Mouse (Mus musculus): Measurements from ENCODE around the gene Sox8.

The Sox8 gene

DNA sequence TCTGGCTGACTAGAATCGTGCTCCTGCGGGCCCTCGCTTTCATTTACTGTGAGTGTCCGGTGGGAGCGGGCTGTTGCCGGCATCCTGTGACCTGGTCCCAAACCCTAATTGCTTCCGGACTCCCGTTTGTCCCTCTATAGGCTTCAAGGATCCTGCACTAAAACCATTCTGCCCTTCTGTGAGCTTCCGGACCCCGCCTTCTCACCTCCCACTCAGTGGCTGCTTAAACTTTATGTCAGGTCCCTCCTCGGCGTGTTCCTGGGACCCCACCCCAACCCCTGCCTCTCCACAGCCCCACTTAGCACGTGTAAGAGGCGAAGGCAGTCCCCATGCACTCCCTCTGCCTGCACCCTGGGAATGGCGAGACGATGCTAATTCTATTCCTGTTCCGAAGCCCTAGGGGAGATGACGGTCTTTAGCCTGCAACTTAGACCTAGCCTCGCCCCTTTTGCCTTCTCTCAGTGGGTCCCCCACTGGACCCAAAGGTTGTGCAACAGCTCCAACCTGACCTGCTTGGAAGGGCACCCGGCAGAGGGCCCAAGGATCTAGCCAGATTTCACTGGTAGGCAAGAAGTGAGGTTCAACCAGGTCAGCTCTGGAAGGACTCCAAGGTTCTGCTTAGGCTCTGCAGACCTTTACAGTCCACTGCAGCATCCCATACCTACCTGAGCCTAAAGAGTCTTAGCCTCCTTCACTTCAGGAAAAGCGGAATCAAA is 9.0 kb upstream of the Sox8 start:
- no peak for DNase-seq

DNA sequence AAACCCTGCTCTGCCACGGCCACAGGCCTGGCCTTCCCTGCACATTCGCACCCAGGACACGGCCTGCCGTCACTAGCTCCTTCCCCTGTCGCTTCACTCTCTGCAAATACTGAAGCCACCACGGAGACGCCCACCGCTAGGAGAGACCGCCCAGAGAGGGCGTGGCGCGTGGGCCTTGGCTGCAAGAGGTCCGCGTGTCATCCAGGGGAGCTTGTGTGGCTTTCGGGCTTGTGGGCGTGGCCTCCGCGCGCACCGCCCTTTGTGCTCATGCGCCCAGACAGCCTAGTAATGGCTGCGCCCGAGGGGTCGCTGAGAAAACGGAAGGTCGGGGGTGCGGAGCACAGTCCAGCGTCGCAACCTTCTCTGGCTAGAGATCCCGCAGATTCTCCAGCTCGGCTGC is 8.4 kb upstream of the Sox8 start, which contains the start of gene Lmf1:
Gene Lmf1 (plus strand): TSS at position 166 of the 400 bp plus-strand sequence.
- DNase-seq, result peak; percentile 97 to 98

DNA sequence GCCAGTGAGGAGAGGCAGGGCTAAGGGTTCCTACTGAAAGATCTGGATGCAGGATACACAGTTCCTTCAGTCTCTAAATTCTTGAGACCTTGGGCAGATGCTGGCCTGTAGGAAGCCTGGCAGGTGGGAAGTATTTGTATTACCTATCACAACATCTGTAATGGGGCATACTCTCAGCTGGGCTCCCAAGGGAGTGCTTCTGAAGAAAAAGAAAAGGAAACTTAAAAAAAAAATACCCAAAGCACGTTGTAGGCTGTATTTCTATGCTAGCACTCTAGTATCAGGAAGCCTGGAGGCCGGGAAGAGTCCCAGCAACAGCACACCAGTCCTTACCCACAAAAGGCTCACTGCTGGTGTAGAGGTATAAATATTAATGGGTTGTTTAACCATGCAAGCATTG is 7.2 kb upstream of the Sox8 start:
- DNase-seq, result no peak

DNA sequence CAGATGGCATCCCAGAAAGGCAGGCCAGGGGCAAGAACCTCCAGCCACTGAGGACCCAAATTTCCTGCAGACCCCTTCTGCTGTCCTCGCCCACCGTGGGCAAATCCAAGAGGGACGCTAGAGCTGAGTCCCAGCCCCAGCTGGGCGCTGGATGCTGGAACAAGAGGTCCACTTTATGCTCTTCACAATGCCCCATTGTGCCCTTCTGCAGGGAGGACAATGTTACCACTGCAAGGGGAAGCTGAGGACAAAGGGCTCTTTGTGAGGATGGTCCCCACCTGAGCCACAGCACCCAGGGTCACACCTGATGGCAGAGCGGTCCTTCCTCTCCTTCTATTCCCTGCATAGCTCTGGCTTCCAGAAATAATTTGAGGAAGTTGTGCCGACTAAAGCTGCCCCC is 6.8 kb upstream of the Sox8 start:
- DNase-seq, result no peak

DNA sequence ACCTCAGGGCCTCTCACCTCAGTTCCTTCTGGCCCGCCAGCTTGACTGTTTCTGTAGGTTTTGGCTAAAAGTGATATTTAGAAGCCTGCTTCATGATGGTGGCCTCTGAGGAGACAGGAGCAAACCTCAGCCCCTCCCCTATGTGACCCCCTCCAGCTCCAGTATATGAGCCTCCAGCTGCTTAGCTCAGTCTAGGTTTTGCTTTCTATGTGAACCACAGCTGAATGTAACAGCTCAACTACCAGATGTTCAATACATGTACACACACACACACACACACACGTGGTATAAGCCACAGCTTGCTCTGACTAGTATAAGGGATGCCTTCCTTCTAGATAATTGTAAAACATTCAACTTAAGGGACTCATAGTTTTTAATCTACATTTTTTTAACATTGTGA is 5.5 kb upstream of the Sox8 start:
- no peak for DNase-seq

DNA sequence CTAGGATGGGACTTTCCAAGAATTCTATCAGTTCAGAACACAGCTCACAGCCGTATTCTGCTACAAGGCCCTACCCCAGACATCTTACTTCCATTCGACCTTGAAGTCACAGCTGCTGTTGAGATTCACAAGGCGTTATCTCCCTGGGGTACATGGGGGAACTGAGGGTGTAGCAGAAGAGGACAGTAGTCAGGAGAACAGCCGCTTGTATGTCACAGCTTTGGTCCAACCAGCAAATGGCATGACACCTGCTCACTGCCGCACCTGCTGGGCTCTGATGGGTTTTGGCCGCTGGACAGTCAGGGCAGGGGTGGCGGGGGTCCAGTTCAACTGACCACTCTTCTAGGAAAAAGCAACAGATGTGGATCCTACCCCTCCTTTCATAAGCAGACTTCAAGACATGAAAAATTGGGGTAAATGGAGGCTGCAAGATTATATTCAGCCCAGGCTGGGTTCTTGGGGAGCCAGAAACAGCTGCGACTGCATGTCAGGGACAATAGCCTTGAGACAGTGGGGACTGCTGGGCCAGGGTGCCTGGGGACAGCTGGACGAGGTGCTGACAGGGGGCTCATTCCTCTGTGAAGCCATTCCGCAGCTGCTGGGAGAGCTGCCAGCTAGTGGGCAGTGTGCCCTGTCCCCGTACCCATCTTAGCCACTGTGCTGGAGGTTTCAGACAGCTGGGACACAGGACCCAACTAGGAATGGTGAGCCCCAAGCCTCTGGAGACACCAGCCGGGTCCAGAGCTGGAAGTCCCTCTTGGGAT is 4.9 kb upstream of the Sox8 start:
- DNase-seq, result peak in 1 of 2 experiments; percentile 60

DNA sequence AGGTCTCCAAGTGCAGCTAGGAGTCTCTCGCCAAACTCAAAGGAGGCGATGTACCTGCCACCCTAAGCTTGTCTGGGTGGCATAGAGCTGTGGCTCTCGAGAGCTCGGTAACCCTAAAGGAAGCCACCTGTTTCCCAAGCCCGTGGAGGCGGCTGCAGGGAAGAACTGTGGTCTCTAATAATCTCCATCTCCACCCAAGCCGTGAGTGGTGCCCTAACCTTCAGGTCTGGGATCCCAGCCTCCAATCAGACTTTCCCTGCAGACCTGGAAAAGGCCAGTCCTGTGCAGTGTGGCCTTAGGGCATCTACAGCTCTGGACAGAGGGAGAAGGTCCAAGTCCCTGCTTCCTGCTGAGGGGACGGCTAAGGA is 951 bp upstream of the Sox8 start:
- no peak for DNase-seq

DNA sequence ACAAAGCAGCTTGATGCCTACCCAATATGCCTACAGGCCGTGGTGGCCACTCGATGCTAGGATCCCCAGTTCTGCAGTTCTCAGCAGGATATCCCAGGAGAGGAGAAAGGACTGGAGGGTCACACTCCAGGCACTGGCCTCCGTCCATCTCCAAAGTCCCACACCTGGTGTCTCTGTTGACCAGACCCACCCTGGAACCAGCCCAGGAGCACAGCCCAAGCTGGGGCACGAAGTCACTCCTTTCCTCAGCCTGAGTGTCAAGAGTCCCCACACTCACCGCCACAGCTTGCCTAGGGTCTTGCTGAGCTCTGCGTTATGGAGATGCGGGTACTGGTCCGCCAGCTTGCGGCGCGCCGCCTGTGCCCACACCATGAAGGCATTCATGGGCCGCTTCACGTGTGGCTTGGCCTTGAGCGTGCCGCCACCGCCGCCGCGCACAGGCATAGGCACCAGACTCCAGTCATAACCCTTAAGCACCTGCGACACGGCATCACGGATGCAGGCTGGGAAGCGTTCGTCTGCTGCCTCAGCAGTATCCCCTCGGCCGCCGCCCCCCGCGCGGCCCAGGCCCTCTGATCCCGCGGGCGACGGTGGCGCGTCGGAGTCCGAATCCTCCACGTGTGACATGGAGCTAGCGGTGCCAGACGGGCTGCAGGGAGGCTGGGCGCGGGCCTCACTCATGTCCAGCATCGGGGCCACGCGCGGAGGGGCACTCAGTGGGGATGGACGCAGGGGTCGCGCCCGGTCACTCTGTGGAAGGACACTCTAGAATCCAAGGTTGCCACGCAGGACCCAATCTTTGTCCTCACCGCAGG is 446 bp downstream of the Sox8 start:
- DNase-seq, result peak in 1 of 2 experiments; percentile 24

DNA sequence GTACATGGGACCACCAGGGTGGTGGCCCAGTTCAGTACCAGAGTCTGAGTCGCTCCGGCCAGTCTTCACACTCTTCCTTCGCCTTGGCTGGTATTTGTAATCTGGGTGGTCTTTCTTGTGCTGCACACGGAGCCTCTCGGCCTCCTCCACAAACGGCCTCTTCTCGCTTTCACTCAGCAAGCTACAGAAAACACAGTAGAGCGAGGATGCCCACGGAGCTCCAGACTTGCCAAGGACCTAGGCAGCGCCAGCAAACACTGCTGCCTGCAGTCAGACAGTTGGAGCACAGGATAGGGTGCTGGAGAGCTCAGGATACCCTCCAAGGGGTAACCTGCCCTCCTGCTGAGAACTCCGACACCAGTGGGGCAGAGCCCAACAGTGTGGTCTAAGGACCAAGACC is 1.6 kb downstream of the Sox8 start:
- no peak for DNase-seq

DNA sequence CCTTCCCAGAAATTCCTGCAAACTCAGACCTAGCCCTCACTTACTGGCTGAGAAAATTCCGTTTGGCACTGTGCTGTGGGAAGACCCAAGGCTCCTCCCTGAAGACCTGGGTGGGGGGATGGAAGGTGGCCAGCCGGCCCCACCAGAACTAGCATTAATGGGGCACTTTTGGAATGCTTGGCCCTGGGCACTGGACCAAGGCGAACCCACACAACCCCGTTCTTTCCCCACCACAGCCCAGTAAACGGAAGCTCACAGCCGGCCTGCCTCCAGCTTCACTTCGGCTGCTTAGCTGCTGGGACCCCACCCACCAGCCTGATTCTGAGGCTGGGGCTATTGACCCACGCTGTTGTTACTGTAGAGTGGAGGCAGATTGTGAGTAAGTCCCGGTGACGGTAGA is 2.3 kb downstream of the Sox8 start:
- DNase-seq, result peak; percentile 17 to 59

DNA sequence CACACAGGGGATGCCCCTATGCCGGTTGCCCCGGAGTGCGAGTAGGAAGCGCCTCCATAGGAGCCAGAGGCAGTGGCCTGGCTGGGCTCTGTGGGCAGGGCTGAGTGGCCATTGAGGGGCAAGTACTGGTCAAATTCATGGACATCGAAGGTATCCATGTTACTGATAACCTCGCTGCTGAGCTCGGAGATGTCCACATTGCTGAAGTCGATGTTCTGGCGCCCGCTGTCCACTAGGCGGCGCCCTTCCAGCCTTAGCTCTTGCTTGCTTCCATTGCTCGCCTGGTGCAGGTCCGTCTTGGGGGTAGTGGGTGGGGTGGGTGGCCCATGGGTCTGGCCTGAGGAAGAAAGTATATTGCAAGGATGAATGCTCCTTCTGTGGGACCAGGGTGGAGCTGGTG is 2.7 kb downstream of the Sox8 start:
- peak; percentile 59 to 67 for DNase-seq

DNA sequence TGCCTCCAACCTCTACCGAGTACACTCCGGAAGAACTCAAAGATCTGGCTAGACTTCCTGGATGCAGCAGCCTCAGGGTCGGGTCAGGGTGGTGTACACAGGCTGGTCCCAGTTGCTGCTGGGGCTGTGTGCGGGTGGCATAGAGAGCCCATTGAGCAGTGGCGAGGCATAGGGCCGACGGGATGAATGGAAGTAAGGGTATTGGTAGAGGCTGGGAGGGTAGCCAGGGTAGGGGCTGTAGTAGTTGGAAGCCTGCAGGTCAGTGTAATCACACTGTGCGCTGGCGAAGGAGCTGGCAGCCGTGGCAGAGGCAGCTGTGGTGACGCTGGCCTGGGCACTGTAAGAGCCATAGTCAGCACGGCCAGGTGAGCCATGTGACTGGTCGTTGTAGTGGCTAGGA is 3.2 kb downstream of the Sox8 start:
- DNase-seq, result no peak

DNA sequence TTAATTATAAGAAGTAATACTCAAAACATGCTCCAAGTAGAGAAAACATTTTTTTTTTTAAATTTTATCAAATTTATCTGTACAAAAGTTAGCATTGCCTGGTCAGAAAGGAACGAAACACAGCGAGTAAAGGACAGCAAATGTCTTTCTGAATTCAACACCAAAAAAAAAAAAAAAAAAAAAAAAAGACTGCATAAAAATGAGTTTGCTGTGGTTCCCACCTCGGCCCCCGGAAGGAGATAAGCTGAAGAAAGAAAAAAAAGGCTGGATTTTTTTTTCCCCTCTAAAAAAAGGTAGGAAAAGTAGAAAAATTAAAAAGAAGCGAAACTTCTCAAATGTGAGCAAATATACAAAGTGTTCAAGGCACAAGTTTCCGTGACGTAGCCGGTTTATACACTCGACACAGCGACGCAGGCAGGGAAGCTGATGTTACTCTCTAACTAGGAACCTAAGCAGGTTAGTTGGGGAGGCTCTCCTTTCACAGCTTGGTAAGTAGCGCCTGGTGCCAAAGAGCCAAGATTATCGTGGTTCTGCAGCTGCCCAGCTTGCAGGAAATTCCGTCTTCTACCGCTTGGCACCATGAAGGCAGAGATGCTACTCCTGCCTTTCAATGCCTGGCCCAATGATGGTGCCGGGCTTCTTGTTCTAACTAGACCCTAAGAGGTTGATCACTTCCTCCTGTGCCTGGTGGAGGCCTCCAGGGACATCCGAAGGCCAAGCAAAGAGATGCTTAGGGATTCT is 4.5 kb downstream of the Sox8 start:
- DNase-seq, result no peak

DNA sequence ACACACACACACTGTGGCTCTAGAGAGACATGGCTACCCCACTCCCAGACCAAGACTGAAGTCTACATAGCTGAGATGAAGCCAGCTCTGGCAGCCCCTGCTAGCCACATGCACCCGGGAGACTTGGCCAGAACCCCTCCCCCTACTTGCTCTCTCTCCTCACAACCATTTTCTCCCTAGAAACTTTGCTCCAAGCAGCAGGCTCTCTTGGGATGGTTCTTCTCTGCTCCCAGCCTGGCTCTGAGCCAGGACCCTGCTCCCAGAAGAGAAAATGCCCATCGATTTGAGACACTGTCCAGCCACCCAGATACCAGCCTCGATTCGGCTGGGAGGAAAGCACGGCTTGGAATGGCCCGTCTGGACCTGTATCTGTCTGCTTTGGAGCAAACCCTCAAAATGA is 5.2 kb downstream of the Sox8 start:
- no peak for DNase-seq

DNA sequence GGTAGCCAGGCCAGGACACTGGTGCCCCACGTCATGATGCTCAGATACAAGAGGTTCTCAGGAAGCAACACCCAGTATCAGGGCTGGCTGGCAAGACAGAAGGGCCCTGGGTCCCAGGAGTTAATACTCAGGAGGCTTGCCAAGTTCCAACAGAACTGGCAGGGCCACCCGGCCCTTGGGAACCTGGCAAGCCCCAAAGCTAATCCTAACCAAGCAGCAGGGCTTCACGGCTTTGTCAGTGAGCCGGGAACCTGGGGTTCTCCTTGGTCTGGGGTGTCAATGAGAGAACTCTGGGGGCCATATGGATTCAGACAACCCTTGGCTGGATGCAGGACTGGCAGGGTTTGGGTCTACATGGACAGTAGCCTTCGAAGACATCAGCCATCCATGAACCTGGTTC is 6.0 kb downstream of the Sox8 start:
- no peak for DNase-seq

DNA sequence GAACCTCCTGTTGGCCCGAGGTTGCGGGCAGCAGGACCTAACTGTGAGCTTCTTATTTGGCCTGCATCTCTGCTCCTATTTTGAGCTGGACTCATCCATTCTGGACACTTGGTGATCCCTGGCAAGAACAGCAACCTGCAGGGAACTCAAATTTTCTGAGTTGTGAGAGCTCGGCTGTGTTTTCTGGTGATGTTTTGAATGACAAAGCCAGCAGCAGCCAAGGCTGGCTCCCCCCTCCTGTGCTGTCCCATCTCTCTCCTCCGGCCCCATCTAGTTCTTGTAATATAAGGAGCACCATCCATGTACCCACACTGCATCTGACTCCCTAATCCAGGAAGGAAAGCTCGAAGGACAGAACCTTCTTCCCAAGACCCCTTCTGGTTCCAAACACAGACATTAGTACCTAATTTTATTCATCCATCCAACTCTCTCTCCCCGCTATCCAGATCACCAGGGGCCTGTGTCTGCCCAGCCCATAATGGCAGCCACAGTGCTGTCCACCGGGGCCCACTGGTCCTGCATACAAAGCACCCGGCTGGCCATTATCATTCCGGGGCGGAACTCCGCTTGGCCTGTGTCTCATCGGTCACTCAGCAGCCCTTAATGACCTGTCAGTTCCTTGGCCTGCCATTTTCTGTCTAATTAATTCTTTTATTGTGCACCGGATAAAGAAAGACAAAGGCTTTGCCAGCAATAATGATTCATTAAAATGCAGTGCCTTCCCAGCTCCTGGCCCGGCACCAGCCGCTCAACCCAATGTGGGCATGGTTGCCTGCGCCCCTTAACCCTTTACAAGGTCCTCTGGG is 9.1 kb downstream of the Sox8 start:
- no peak for DNase-seq

DNA sequence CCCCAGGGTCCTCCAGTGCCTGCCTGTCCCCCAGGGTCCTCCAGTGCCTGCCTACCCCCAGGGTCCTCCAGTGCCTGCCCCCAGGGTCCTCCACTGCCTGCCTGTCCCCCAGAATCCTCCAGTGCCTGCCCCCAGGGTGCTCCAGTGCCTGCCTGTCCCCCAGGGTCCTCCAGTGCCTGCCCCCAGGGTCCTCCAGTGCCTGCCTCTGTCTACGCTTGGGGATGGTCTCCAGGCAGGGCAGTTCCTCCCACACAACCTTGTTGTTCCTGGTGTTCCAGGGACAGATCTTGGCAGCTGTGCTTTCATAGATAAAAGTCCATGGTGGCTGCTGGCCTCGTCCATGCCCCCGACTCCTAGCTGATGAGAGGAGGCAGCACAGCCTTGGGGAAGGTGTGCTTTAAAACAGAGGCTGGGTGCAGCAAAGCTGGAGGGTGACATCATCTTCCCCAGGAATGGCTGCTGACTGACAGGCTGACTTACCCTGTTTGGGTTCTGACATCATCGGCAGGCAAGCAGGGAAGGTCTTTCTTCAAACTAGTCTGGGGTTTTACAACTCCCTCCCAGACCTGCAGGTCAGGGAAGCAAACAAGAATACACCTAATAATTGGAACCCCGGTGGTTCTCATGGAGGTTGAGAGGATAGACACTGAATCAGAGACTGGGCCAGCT is 9.8 kb downstream of the Sox8 start:
- DNase-seq, result no peak

DNA sequence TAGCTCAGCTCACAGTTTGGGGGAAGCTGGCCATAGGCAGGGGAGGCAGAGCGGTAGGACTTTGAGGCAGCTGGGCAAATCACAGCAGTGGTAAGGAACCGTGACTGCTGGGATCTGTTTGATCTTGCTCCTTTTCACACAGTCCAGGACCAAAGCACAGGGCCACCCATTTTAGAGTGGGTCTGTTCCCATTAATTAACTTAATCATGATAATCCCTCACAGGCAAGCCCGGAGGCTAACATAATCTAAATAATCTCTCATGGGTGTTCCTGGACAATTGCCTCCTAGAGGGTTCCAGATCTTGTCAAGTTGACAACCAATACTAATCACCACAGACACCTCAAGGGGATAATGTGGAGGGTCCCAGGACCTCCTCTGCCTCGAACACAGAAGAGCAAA is 10.9 kb downstream of the Sox8 start:
- no peak for DNase-seq

DNA sequence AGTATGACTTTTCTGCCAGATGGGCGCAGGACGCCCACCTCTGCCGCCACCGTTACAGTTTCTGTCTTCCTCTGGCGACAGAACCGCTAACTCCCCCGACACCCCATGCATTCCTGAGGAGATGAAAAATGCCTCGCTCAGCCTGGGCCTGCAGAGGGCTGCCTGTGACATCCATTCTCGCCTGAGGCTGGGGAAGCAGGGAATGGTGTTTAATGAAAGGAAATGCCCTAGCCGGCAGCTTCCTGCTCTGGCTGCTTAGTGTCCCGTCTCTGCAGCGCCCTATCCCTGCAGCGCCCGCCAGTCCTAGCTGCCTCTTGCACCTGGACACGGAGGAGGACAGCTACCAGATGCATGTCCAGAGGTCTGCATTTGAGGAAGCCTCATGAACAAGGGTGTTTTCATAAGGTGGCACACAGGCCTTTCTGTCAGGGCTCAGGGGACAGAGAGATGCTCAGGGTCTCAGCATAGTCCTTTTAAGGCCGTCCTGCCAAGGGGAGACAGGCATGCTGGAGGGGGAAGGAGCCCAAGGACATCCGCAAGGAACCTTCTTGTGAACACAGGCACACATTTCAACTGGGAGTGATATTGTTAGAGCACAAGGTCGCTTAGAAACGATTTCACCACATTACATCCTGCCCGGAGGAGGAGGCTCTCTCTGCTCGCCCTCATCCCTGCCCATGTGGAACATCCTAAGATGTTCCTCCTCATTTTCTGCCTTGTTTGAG is 13.7 kb downstream of the Sox8 start:
- no peak for DNase-seq

DNA sequence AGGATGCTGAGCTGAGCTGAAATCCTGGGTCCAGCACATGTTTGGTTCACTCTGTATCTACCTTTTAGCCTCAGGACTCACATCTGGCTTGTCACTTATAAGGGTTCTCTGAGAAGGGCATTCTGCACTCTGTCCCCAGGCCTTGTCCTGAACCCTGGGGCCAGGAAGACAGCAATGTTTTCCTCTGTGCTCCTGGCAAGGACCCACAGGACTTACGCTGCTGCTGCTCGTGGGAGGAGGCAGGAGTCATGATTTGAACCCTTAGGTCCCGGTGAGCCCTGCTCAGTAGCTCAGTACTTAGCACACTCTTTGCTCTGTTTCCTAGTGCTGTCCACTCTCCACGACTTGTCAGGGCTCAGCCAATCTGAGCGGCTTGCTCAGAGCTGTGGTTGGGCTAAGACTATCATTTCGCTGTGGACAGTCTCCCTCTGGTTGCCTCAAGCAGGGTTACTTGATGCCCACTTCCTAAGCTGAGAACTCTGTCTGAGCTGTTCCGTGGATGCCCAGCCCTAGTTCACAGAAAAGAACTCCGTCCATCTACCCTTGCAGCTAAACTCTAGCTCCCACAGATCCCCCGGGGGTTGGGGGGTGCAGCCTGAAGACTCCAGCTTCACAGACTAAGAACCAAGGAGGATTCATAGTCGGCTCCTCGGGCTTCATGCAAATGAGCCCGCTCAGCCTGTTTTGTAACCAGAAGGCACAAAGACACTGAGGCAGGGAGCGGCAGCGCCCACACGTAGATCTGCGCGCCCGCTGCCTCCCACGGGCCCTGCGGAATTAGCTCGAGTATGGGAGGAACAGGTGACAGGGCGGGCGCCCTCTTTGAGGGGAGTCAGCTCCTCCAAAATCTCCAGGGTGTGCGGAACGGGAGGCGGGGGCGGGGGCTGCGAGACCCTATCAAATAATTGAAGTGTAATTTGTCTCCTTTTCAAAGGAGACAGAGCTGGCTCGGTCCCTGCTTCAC is 14.5 kb downstream of the Sox8 start:
- no peak for DNase-seq

Data from lung, postnatal 4 days (tissue).